Mouse (Mus musculus): ENCODE results near the gene Hoxb3. TPM values are rescaled to one million over a fixed set of nuclear protein-coding genes. Genes with fewer than 3 reads are reported as not detected.

Hoxb3 gene
- polyA plus RNA-seq, 1 experiment from 2014 or later, result 0.11 TPM

- no peaks in the 10 kb centered on the region for H3K4me1 ChIP-seq (ENCODE audit: control insufficient read depth, low read depth, low read length)
- no peak overlapping the region for H3K27ac ChIP-seq (ENCODE audit: low read length)
- no peaks in the 10 kb centered on the region for H3K9me3 ChIP-seq (replicated peaks; ENCODE audit: control insufficient read depth, low read length)
- H3K4me2 ChIP-seq (ENCODE audit: low read depth, low read length), result peak overlapping the region; percentile 23; the same call in 1 of the 2 replicates
- H3K4me3 ChIP-seq (ENCODE audit: low read depth, low read length), result 0 out of 2 replicates have a peak overlapping the region, but pooled peaks have one; percentile 17
- no peaks in the 10 kb centered on the region for H3K36me3 ChIP-seq (ENCODE audit: control insufficient read depth, insufficient read depth)
- no peak for ATAC-seq (ENCODE audit: low read depth)
- WGBS (ENCODE audit: insufficient replicate concordance), result 33% methylated on average over 5 of the region's 5 CpGs
- H3K9ac ChIP-seq (ENCODE audit: low read depth, low read length), result no peak overlapping the region
- H3K27me3 ChIP-seq (ENCODE audit: control insufficient read depth, insufficient read depth, low read depth, low read length), result peaks cover 98% of the 10 kb centered on the region
These were observed 7.8 kb upstream of the Hoxb3 start for GRCm38 (mm10) chr11:96315344-96315681.

GRCm38 (mm10) chr11:96316696-96317607 is 6.2 kb upstream of the Hoxb3 start:
- H3K27me3 ChIP-seq (ENCODE audit: control insufficient read depth, insufficient read depth, low read depth, low read length), result peaks cover 97% of the 10 kb centered on the region
- WGBS (ENCODE audit: insufficient replicate concordance), result 23% methylated on average over 18 of the region's 18 CpGs
- H3K4me1 ChIP-seq (ENCODE audit: control insufficient read depth, low read depth, low read length), result no peaks in the 10 kb centered on the region
- no peak overlapping the region for H3K9ac ChIP-seq (ENCODE audit: low read depth, low read length)
- no peak for ATAC-seq (ENCODE audit: low read depth)
- H3K9me3 ChIP-seq (replicated peaks; ENCODE audit: control insufficient read depth, low read length), result no peaks in the 10 kb centered on the region
- no peaks in the 10 kb centered on the region for H3K36me3 ChIP-seq (ENCODE audit: control insufficient read depth, insufficient read depth)
- H3K27ac ChIP-seq (ENCODE audit: low read length), result no peak overlapping the region
- no peak overlapping the region for H3K4me3 ChIP-seq (ENCODE audit: low read depth, low read length)
- H3K4me2 ChIP-seq (ENCODE audit: low read depth, low read length), result no peak overlapping the region

- H3K9ac ChIP-seq (ENCODE audit: low read depth, low read length), result peak within 1 kb of the TSS; percentile 50; the same call in 1 of the 2 replicates
- H3K4me1 ChIP-seq (ENCODE audit: control insufficient read depth, low read depth, low read length), result no peaks in the 10 kb centered on the region
- no peaks in the 10 kb centered on the region for H3K36me3 ChIP-seq (ENCODE audit: control insufficient read depth, insufficient read depth)
- peak within 1 kb of the TSS; percentile 47 for H3K4me3 ChIP-seq (ENCODE audit: low read depth, low read length)
- no peaks in the 10 kb centered on the region for H3K9me3 ChIP-seq (replicated peaks; ENCODE audit: control insufficient read depth, low read length)
- H3K27me3 ChIP-seq (ENCODE audit: control insufficient read depth, insufficient read depth, low read depth, low read length), result peaks cover 95% of the 10 kb centered on the region
- no peak for ATAC-seq (ENCODE audit: low read depth)
- WGBS (ENCODE audit: insufficient replicate concordance), result 6% methylated on average over 28 of the region's 28 CpGs
- peak within 1 kb of the TSS; percentile 48 for H3K27ac ChIP-seq (ENCODE audit: low read length)
- peak within 1 kb of the TSS; percentile 51 for H3K4me2 ChIP-seq (ENCODE audit: low read depth, low read length)
These were observed 5.3 kb upstream of the Hoxb3 start, which contains the start of gene Hoxb4 for GRCm38 (mm10) chr11:96317608-96318367. TSS of gene Hoxb4 (plus strand) at chr11:96318267.

GRCm38 (mm10) chr11:96318368-96319070 is 4.6 kb upstream of the Hoxb3 start:
- H3K36me3 ChIP-seq (ENCODE audit: control insufficient read depth, insufficient read depth), result no peaks in the 10 kb centered on the region
- H3K9me3 ChIP-seq (replicated peaks; ENCODE audit: control insufficient read depth, low read length), result no peaks in the 10 kb centered on the region
- no peaks in the 10 kb centered on the region for H3K4me1 ChIP-seq (ENCODE audit: control insufficient read depth, low read depth, low read length)
- ATAC-seq (ENCODE audit: low read depth), result no peak
- WGBS (ENCODE audit: insufficient replicate concordance), result under 1% methylated on average over 33 of the region's 45 CpGs
- peak overlapping the region; percentile 47 for H3K4me3 ChIP-seq (ENCODE audit: low read depth, low read length)
- H3K9ac ChIP-seq (ENCODE audit: low read depth, low read length), result peak overlapping the region; percentile 50; the same call in 1 of the 2 replicates
- H3K4me2 ChIP-seq (ENCODE audit: low read depth, low read length), result peak overlapping the region; percentile 51
- peaks cover 95% of the 10 kb centered on the region for H3K27me3 ChIP-seq (ENCODE audit: control insufficient read depth, insufficient read depth, low read depth, low read length)
- peak overlapping the region; percentile 48 for H3K27ac ChIP-seq (ENCODE audit: low read length)

- Histone ChIP-seq H3K4me1 (ENCODE audit: control insufficient read depth, low read depth, low read length) (no peaks in the 10 kb centered on the region), H3K4me3 (ENCODE audit: low read depth, low read length) (peak overlapping the region; percentile 47), H3K36me3 (ENCODE audit: control insufficient read depth, insufficient read depth) (no peaks in the 10 kb centered on the region), H3K9me3 (replicated peaks; ENCODE audit: control insufficient read depth, low read length) (no peaks in the 10 kb centered on the region), H3K27ac (ENCODE audit: low read length) (peak overlapping the region; percentile 48), H3K27me3 (ENCODE audit: control insufficient read depth, insufficient read depth, low read depth, low read length) (peaks cover 95% of the 10 kb centered on the region), H3K4me2 (ENCODE audit: low read depth, low read length) (peak overlapping the region; percentile 51), H3K9ac (ENCODE audit: low read depth, low read length) (peak overlapping the region; percentile 50; the same call in 1 of the 2 replicates)
- WGBS (ENCODE audit: insufficient replicate concordance), result 1% methylated on average over 31 of the region's 34 CpGs
- ATAC-seq (ENCODE audit: low read depth), result no peak
These were observed 3.8 kb upstream of the Hoxb3 start for GRCm38 (mm10) chr11:96319071-96319902.

GRCm38 (mm10) chr11:96319910-96320309 is 3.2 kb upstream of the Hoxb3 start:
- H3K27ac ChIP-seq (ENCODE audit: low read length), result peak overlapping the region; percentile 10; the same call in 1 of the 2 replicates
- H3K27me3 ChIP-seq (ENCODE audit: control insufficient read depth, insufficient read depth, low read depth, low read length), result peaks cover 91% of the 10 kb centered on the region
- H3K4me2 ChIP-seq (ENCODE audit: low read depth, low read length), result peak overlapping the region; percentile 51
- ATAC-seq (ENCODE audit: low read depth), result no peak
- no peak overlapping the region for H3K9ac ChIP-seq (ENCODE audit: low read depth, low read length)
- H3K4me3 ChIP-seq (ENCODE audit: low read depth, low read length), result peak overlapping the region; percentile 13
- WGBS (ENCODE audit: insufficient replicate concordance), result under 1% methylated on average over 29 of the region's 29 CpGs
- H3K9me3 ChIP-seq (replicated peaks; ENCODE audit: control insufficient read depth, low read length), result no peaks in the 10 kb centered on the region
- H3K4me1 ChIP-seq (ENCODE audit: control insufficient read depth, low read depth, low read length), result no peaks in the 10 kb centered on the region
- H3K36me3 ChIP-seq (ENCODE audit: control insufficient read depth, insufficient read depth), result no peaks in the 10 kb centered on the region

- Histone ChIP-seq H3K4me1 (ENCODE audit: control insufficient read depth, low read depth, low read length) (no peaks in the 10 kb centered on the region), H3K27me3 (ENCODE audit: control insufficient read depth, insufficient read depth, low read depth, low read length) (peaks cover 91% of the 10 kb centered on the region), H3K4me2 (ENCODE audit: low read depth, low read length) (no peak overlapping the region), H3K9ac (ENCODE audit: low read depth, low read length) (no peak overlapping the region), H3K9me3 (replicated peaks; ENCODE audit: control insufficient read depth, low read length) (no peaks in the 10 kb centered on the region), H3K36me3 (ENCODE audit: control insufficient read depth, insufficient read depth) (no peaks in the 10 kb centered on the region), H3K4me3 (ENCODE audit: low read depth, low read length) (no peak overlapping the region), H3K27ac (ENCODE audit: low read length) (no peak overlapping the region)
- no peak for ATAC-seq (ENCODE audit: low read depth)
- 37% methylated on average over 17 of the region's 17 CpGs for WGBS (ENCODE audit: insufficient replicate concordance)
These were observed 2.4 kb upstream of the Hoxb3 start for GRCm38 (mm10) chr11:96320688-96321087.

GRCm38 (mm10) chr11:96321846-96322245 is 1.3 kb upstream of the Hoxb3 start:
- ATAC-seq (ENCODE audit: low read depth), result no peak
- Histone ChIP-seq H3K4me2 (ENCODE audit: low read depth, low read length) (no peak overlapping the region), H3K9me3 (replicated peaks; ENCODE audit: control insufficient read depth, low read length) (no peaks in the 10 kb centered on the region), H3K4me3 (ENCODE audit: low read depth, low read length) (no peak overlapping the region), H3K27me3 (ENCODE audit: control insufficient read depth, insufficient read depth, low read depth, low read length) (peaks cover 90% of the 10 kb centered on the region), H3K27ac (ENCODE audit: low read length) (no peak overlapping the region), H3K9ac (ENCODE audit: low read depth, low read length) (no peak overlapping the region), H3K36me3 (ENCODE audit: control insufficient read depth, insufficient read depth) (no peaks in the 10 kb centered on the region), H3K4me1 (ENCODE audit: control insufficient read depth, low read depth, low read length) (no peaks in the 10 kb centered on the region)
- WGBS (ENCODE audit: insufficient replicate concordance), result 48% methylated on average over 5 of the region's 5 CpGs

All from liver, embryonic 16.5 days (tissue).